Mouse (Mus musculus) urinary bladder, postnatal 4 days (tissue): ENCODE data around the gene Gm11634.
"Not testable (repeated sequence)": the region's sequence is repeated elsewhere in the genome, so short reads cannot be mapped to it uniquely, and the experiment has no call there.

Source experiments
- DNase-seq, 2 experiments: peaks; one replicate each; pipeline ENCODE4 v3.0.0; 2021 to 2022; ENCODE audit warnings: low spot score in 2 of 2

Gm11634 gene

GRCm38 (mm10) chr11:101616948-101617767, 18.1 kb upstream of the Gm11634 start:
- no peak for DNase-seq

GRCm38 (mm10) chr11:101616104-101616503, 17.0 kb upstream of the Gm11634 start:
- no peak for DNase-seq

- no peak for DNase-seq
These were observed 16.3 kb upstream of the Gm11634 start for GRCm38 (mm10) chr11:101615380-101615779.

- DNase-seq = no peak
These were observed 15.1 kb upstream of the Gm11634 start for GRCm38 (mm10) chr11:101614116-101614515.

GRCm38 (mm10) chr11:101613596-101613995, 14.5 kb upstream of the Gm11634 start:
- DNase-seq = no peak

GRCm38 (mm10) chr11:101610445-101610844, 11.4 kb upstream of the Gm11634 start:
- DNase-seq = no peak

- DNase-seq = not testable (repeated sequence)
These were observed 8.1 kb upstream of the Gm11634 start for GRCm38 (mm10) chr11:101607134-101607533.

GRCm38 (mm10) chr11:101604531-101605453, 5.7 kb upstream of the Gm11634 start:
- DNase-seq = peak; percentile 46 to 77

GRCm38 (mm10) chr11:101604116-101604515, 5.1 kb upstream of the Gm11634 start:
- DNase-seq = no peak

- DNase-seq = no peak
These were observed 3.4 kb upstream of the Gm11634 start for GRCm38 (mm10) chr11:101602491-101602890.

GRCm38 (mm10) chr11:101589989-101590624, 8.9 kb downstream of the Gm11634 start:
- DNase-seq = no peak

- no peak for DNase-seq
These were observed 9.6 kb downstream of the Gm11634 start for GRCm38 (mm10) chr11:101589444-101589843.

GRCm38 (mm10) chr11:101588868-101589267, 10.2 kb downstream of the Gm11634 start:
- no peak for DNase-seq

- no peak for DNase-seq
These were observed 11.4 kb downstream of the Gm11634 start for GRCm38 (mm10) chr11:101587676-101588075.

GRCm38 (mm10) chr11:101585805-101586204, 13.3 kb downstream of the Gm11634 start:
- DNase-seq = no peak

- not testable (repeated sequence) for DNase-seq
These were observed 14.0 kb downstream of the Gm11634 start for GRCm38 (mm10) chr11:101585031-101585430.

- DNase-seq = no peak
These were observed 15.9 kb downstream of the Gm11634 start for GRCm38 (mm10) chr11:101583205-101583604.

- peak; percentile 66 to 71 for DNase-seq
These were observed 16.7 kb downstream of the Gm11634 start, which contains the start of gene Tmem106a for GRCm38 (mm10) chr11:101582054-101583035. TSS of gene Tmem106a (plus strand) at chr11:101582242.

GRCm38 (mm10) chr11:101581081-101581764, 17.8 kb downstream of the Gm11634 start:
- DNase-seq = no peak

GRCm38 (mm10) chr11:101576116-101576515, 22.9 kb downstream of the Gm11634 start:
- no peak for DNase-seq
